Mouse (Mus musculus) midbrain, embryonic 14.5 days (tissue): ENCODE results near the gene Abcd3. TPM values are rescaled to one million over a fixed set of nuclear protein-coding genes. Genes with fewer than 3 reads are reported as not detected.

Source experiments
- ATAC-seq: fragments of 200-750 bp; cut with Nextera tagmentation; 2 replicates; pipeline ENCODE4 v1.8.0; 2017; ENCODE audit warnings: moderate number of reproducible peaks, moderate library complexity; ENCODE audit not compliant: low FRiP score, low TSS enrichment
- DNase-seq: peaks from one replicate; pipeline ENCODE4 v3.0.0-alpha.2; 2015
- H3K27ac ChIP-seq: fragments of 300-500 bp; sonication (generic); replicated peaks from 2 replicates; pipeline ENCODE4 v1.5.1; 2014; ENCODE audit warnings: mild to moderate bottlenecking, low read depth, low read length, moderate library complexity
- H3K27me3 ChIP-seq: fragments of 300-500 bp; sonication (generic); 2 replicates; pipeline ENCODE4 v1.6.1; 2014; ENCODE audit warnings: low read length, control low read depth, mixed read lengths; ENCODE audit not compliant: control insufficient read depth, insufficient read depth
- H3K36me3 ChIP-seq: fragments of 300-500 bp; sonication (generic); 2 replicates; pipeline ENCODE4 v1.6.1; 2014; ENCODE audit warnings: low read length, control low read depth; ENCODE audit not compliant: control insufficient read depth, insufficient read depth
- H3K4me1 ChIP-seq: fragments of 300-500 bp; sonication (generic); 2 replicates; pipeline ENCODE4 v1.6.1; 2014; ENCODE audit warnings: mild to moderate bottlenecking, antibody characterized with exemption, low read length, control low read depth; ENCODE audit not compliant: control insufficient read depth, insufficient read depth
- H3K4me2 ChIP-seq: fragments of 300-500 bp; sonication (generic); 2 replicates; pipeline ENCODE4 v1.6.1; 2014; ENCODE audit warnings: mild to moderate bottlenecking, low read length, moderate library complexity
- H3K4me3 ChIP-seq: fragments of 300-500 bp; sonication (generic); replicated peaks from 2 replicates; pipeline ENCODE4 v1.5.1; 2014; ENCODE audit warnings: low read depth, low read length
- H3K9ac ChIP-seq: fragments of 300-500 bp; sonication (generic); replicated peaks from 2 replicates; pipeline ENCODE4 v1.6.1; 2014; ENCODE audit warnings: mild to moderate bottlenecking, low read length, moderate library complexity
- H3K9me3 ChIP-seq: fragments of 300-500 bp; sonication (generic); 2 replicates; pipeline ENCODE4 v1.6.1; 2016; ENCODE audit warnings: low read length, control low read depth, mixed read lengths; ENCODE audit not compliant: control insufficient read depth
- WGBS: fragments of 180-500 bp; shearing (Covaris S2); extraction: QIAGEN DNeasy Blood & Tissue Kit; methylation state at CpG from one replicate; pipeline ENCODE4 v1.1.7; 2014; 5-methylcytosine and 5-hydroxymethylcytosine counted together
- polyA plus RNA-seq: library from polyadenylated mRNA; unstranded; fragments of >200 nt; fragmentation: Nextera tagmentation; extraction: Ambion mirVana; gene quantifications from 2 replicates; pipeline ENCODE4 v1.2.1, GENCODE M21; 2014

The Abcd3 gene
- polyA plus RNA-seq, 1 experiment from 2014 or later, result 75.1 TPM

GRCm38 (mm10) chr3:121844658-121845057 lies 29.6 kb upstream of the Abcd3 start:
- H3K9ac ChIP-seq, result no peak overlapping the region
- H3K27ac ChIP-seq, result no peak overlapping the region
- H3K4me1 ChIP-seq, result no peaks in the 10 kb centered on the region
- H3K27me3 ChIP-seq, result no peaks in the 10 kb centered on the region
- WGBS, result 91% methylated on average over 6 of the region's 6 CpGs
- H3K9me3 ChIP-seq, result no peaks in the 10 kb centered on the region
- DNase-seq (no peak), ATAC-seq (no peak)
- H3K36me3 ChIP-seq, result no peaks in the 10 kb centered on the region
- H3K4me3 ChIP-seq, result no peak overlapping the region
- H3K4me2 ChIP-seq, result no peak overlapping the region

- no peak overlapping the region for H3K4me2 ChIP-seq
- no peaks in the 10 kb centered on the region for H3K36me3 ChIP-seq
- DNase-seq, result no peak
- H3K27me3 ChIP-seq, result no peaks in the 10 kb centered on the region
- H3K4me1 ChIP-seq, result no peaks in the 10 kb centered on the region
- ATAC-seq, result no peak
- no peak overlapping the region for H3K9ac ChIP-seq
- no peak overlapping the region for H3K27ac ChIP-seq
- 78% methylated on average over 3 of the region's 3 CpGs for WGBS
- no peak overlapping the region for H3K4me3 ChIP-seq
- H3K9me3 ChIP-seq, result no peaks in the 10 kb centered on the region
Measured at GRCm38 (mm10) chr3:121844013-121844412, 28.9 kb upstream of the Abcd3 start.

- Histone ChIP-seq H3K27me3 (no peaks in the 10 kb centered on the region), H3K27ac (no peak overlapping the region), H3K4me1 (no peaks in the 10 kb centered on the region), H3K4me2 (no peak overlapping the region), H3K9ac (no peak overlapping the region), H3K36me3 (no peaks in the 10 kb centered on the region), H3K4me3 (no peak overlapping the region), H3K9me3 (no peaks in the 10 kb centered on the region)
- 90% methylated on average over 5 of the region's 5 CpGs for WGBS
- ATAC-seq (no peak), DNase-seq (no peak)
Measured at GRCm38 (mm10) chr3:121843254-121843653, 28.2 kb upstream of the Abcd3 start.

GRCm38 (mm10) chr3:121842306-121842860 lies 27.3 kb upstream of the Abcd3 start:
- Histone ChIP-seq H3K27ac (no peak overlapping the region), H3K4me3 (no peak overlapping the region), H3K9me3 (no peaks in the 10 kb centered on the region), H3K27me3 (no peaks in the 10 kb centered on the region), H3K36me3 (no peaks in the 10 kb centered on the region), H3K9ac (no peak overlapping the region), H3K4me1 (no peaks in the 10 kb centered on the region), H3K4me2 (no peak overlapping the region)
- no peak for ATAC-seq
- 89% methylated on average over 7 of the region's 7 CpGs for WGBS
- DNase-seq, result no peak

GRCm38 (mm10) chr3:121841412-121842014 lies 26.4 kb upstream of the Abcd3 start:
- no peaks in the 10 kb centered on the region for H3K9me3 ChIP-seq
- no peaks in the 10 kb centered on the region for H3K27me3 ChIP-seq
- H3K27ac ChIP-seq, result no peak overlapping the region
- H3K4me1 ChIP-seq, result no peaks in the 10 kb centered on the region
- no peaks in the 10 kb centered on the region for H3K36me3 ChIP-seq
- ATAC-seq (no peak), DNase-seq (no peak)
- H3K9ac ChIP-seq, result no peak overlapping the region
- no peak overlapping the region for H3K4me2 ChIP-seq
- WGBS, result 79% methylated on average over 9 of the region's 9 CpGs
- no peak overlapping the region for H3K4me3 ChIP-seq

- ATAC-seq, result no peak
- Histone ChIP-seq H3K9me3 (no peaks in the 10 kb centered on the region), H3K27me3 (no peaks in the 10 kb centered on the region), H3K36me3 (no peaks in the 10 kb centered on the region), H3K4me3 (no peak overlapping the region), H3K4me1 (no peaks in the 10 kb centered on the region), H3K4me2 (no peak overlapping the region), H3K9ac (no peak overlapping the region), H3K27ac (no peak overlapping the region)
- DNase-seq, result no peak
- 96% methylated on average over 8 of the region's 8 CpGs for WGBS
Measured at GRCm38 (mm10) chr3:121840351-121840750, 25.2 kb upstream of the Abcd3 start.

- 75% methylated on average over 2 of the region's 2 CpGs for WGBS
- no peaks in the 10 kb centered on the region for H3K4me1 ChIP-seq
- H3K9ac ChIP-seq, result no peak overlapping the region
- H3K4me3 ChIP-seq, result no peak overlapping the region
- DNase-seq (no peak), ATAC-seq (no peak)
- H3K4me2 ChIP-seq, result no peak overlapping the region
- H3K27ac ChIP-seq, result no peak overlapping the region
- no peaks in the 10 kb centered on the region for H3K9me3 ChIP-seq
- no peaks in the 10 kb centered on the region for H3K27me3 ChIP-seq
- H3K36me3 ChIP-seq, result no peaks in the 10 kb centered on the region
Measured at GRCm38 (mm10) chr3:121834732-121835131, 19.6 kb upstream of the Abcd3 start.

- no peak overlapping the region for H3K4me2 ChIP-seq
- no peak for ATAC-seq
- H3K9ac ChIP-seq, result no peak overlapping the region
- no peaks in the 10 kb centered on the region for H3K27me3 ChIP-seq
- H3K4me3 ChIP-seq, result no peak overlapping the region
- no peak for DNase-seq
- 89% methylated on average over 4 of the region's 4 CpGs for WGBS
- no peaks in the 10 kb centered on the region for H3K4me1 ChIP-seq
- H3K9me3 ChIP-seq, result no peaks in the 10 kb centered on the region
- H3K27ac ChIP-seq, result no peak overlapping the region
- H3K36me3 ChIP-seq, result no peaks in the 10 kb centered on the region
Measured at GRCm38 (mm10) chr3:121834250-121834649, 19.1 kb upstream of the Abcd3 start.

- Histone ChIP-seq H3K4me2 (no peak overlapping the region), H3K9me3 (no peaks in the 10 kb centered on the region), H3K9ac (no peak overlapping the region), H3K27me3 (no peaks in the 10 kb centered on the region), H3K4me1 (no peaks in the 10 kb centered on the region), H3K36me3 (no peaks in the 10 kb centered on the region), H3K4me3 (no peak overlapping the region), H3K27ac (no peak overlapping the region)
- DNase-seq (no peak), ATAC-seq (no peak)
- WGBS, result 82% methylated on average over 1 of the region's 1 CpGs
Measured at GRCm38 (mm10) chr3:121825092-121825491, 10.0 kb upstream of the Abcd3 start.
